Mouse (Mus musculus) G1E (cell line): ENCODE results near the gene Me3.

ENCODE experiments used
- CTCF ChIP-seq: IDR thresholded peaks from 2 replicates; pipeline ENCODE4 v1.5.1; 2012; ENCODE audit warnings: low read depth, low read length, inconsistent platforms, mixed read lengths
- GATA1 ChIP-seq: IDR thresholded peaks from 2 replicates; pipeline ENCODE4 v1.6.1; 2012; ENCODE audit warnings: borderline replicate concordance, low read length, inconsistent platforms, mixed read lengths
- GATA2 ChIP-seq: IDR thresholded peaks from 2 replicates; pipeline ENCODE4 v1.6.1; 2012; ENCODE audit warnings: low read depth, low read length, inconsistent platforms, borderline replicate concordance
- POLR2AphosphoS5 ChIP-seq: IDR thresholded peaks from 2 replicates; pipeline ENCODE4 v1.6.1; 2012; ENCODE audit warnings: low read depth, low read length, inconsistent platforms; ENCODE audit not compliant: insufficient replicate concordance
- TAL1 ChIP-seq: conservative IDR thresholded peaks from 2 replicates; pipeline ENCODE4 v1.6.1; 2012; ENCODE audit warnings: low read depth, low read length, inconsistent platforms, mixed read lengths

- TF ChIP-seq CTCF (no peak), GATA1 (no peak), TAL1 (no peak), GATA2 (no peak), POLR2AphosphoS5 (no peak)
These were observed 134.7 kb downstream of the Me3 start for GRCm38 (mm10) chr7:89766678-89767508.
